Mouse (Mus musculus) layer of hippocampus, adult 9-10 months (tissue): ENCODE measurements around the gene Mmp20.

Source experiments
- DNase-seq: peaks from one replicate; pipeline ENCODE4 v3.0.0; 2022; ENCODE audit warnings: low spot score

Gene Mmp20

GRCm38 (mm10) chr9:7627931-7628330 lies at the start of gene Mmp20:
Gene Mmp20 (plus strand): TSS chr9:7628231.
- no peak for DNase-seq

GRCm38 (mm10) chr9:7590063-7590462 lies 38.0 kb upstream of the Mmp20 start:
- no peak for DNase-seq

GRCm38 (mm10) chr9:7593272-7593812 lies 34.7 kb upstream of the Mmp20 start:
- DNase-seq: no peak

GRCm38 (mm10) chr9:7594816-7595540 lies 33.1 kb upstream of the Mmp20 start:
- peak; percentile 72 for DNase-seq

GRCm38 (mm10) chr9:7602982-7603742 lies 24.9 kb upstream of the Mmp20 start:
- DNase-seq: peak; percentile 48

- DNase-seq: no peak
Measured at GRCm38 (mm10) chr9:7604005-7604404, 24.0 kb upstream of the Mmp20 start.

- no peak for DNase-seq
Measured at GRCm38 (mm10) chr9:7605638-7606037, 22.4 kb upstream of the Mmp20 start.

- DNase-seq: no peak
Measured at GRCm38 (mm10) chr9:7622582-7622981, 5.4 kb upstream of the Mmp20 start.

GRCm38 (mm10) chr9:7633936-7634335 lies 5.9 kb downstream of the Mmp20 start:
- DNase-seq: no peak

GRCm38 (mm10) chr9:7647901-7648300 lies 19.9 kb downstream of the Mmp20 start:
- DNase-seq: no peak

- DNase-seq: no peak
Measured at GRCm38 (mm10) chr9:7650397-7651180, 22.6 kb downstream of the Mmp20 start.

GRCm38 (mm10) chr9:7652351-7653085 lies 24.5 kb downstream of the Mmp20 start:
- no peak for DNase-seq

- no peak for DNase-seq
Measured at GRCm38 (mm10) chr9:7657946-7658345, 29.9 kb downstream of the Mmp20 start.

- DNase-seq: no peak
Measured at GRCm38 (mm10) chr9:7659469-7660020, 31.5 kb downstream of the Mmp20 start.

- DNase-seq: no peak
Measured at GRCm38 (mm10) chr9:7661371-7661770, 33.3 kb downstream of the Mmp20 start.

GRCm38 (mm10) chr9:7669674-7670073 lies 41.6 kb downstream of the Mmp20 start:
- DNase-seq: no peak

GRCm38 (mm10) chr9:7672985-7673384 lies 45.0 kb downstream of the Mmp20 start:
- DNase-seq: no peak

GRCm38 (mm10) chr9:7678154-7678837 lies 50.3 kb downstream of the Mmp20 start:
- DNase-seq: no peak

GRCm38 (mm10) chr9:7682081-7682618 lies 54.1 kb downstream of the Mmp20 start:
- DNase-seq: no peak

GRCm38 (mm10) chr9:7686024-7686423 lies 58.0 kb downstream of the Mmp20 start:
- DNase-seq: no peak
